Mouse (Mus musculus): ENCODE results near the gene Krtap8-1. TPM values are rescaled to one million over a fixed set of nuclear protein-coding genes. Genes with fewer than 3 reads are reported as not detected.

Gene Krtap8-1
- total and polyA plus RNA-seq, 3 experiments, result not detected

DNA sequence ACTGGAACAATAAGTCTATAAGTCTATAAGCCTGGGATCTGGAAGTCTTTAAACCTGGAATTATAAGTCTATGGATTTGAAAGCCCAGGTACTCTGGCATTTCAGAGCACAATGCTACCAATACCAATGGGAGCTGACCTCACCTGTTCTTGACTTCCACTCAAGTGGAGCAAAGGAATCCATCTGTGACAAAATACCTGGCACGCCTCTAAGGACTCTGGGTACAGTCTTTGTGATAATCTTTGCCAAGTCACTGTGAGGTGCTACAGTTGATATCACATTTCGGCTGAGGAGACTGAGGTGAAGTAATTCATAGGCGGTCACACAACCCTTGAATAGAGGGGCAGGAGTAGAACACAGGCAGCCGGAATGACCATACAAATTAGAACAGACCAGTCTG, 33.2 kb upstream of the Krtap8-1 start:
- Histone ChIP-seq H3K27me3 (ENCODE audit: control insufficient read depth in 1 of 2, insufficient read depth in 2 of 2, low read length in 2 of 2) (no peaks in the 10 kb centered on the region), H3K4me1 (ENCODE audit: control insufficient read depth in 1 of 2, insufficient read depth in 2 of 2, low read length in 2 of 2) (no peaks in the 10 kb centered on the region), H3K79me2 (ENCODE audit: control insufficient read depth, insufficient read depth, low read length, poor library complexity) (no peaks in the 10 kb centered on the region), H3K9ac (ENCODE audit: control insufficient read depth, low read depth, low read length, poor library complexity, severe bottlenecking) (no peak overlapping the region), H3K36me3 (ENCODE audit: control insufficient read depth in 1 of 2, insufficient read depth in 2 of 2, low read length in 2 of 2) (no peaks in the 10 kb centered on the region), H3K27ac (ENCODE audit: control insufficient read depth, low read depth, low read length) (no peak overlapping the region), H3K9me3 (replicated peaks; ENCODE audit: insufficient read depth, low read length) (no peaks in the 10 kb centered on the region), H3K4me3 (ENCODE audit: control insufficient read depth in 1 of 2, insufficient read depth in 1 of 2, low read depth in 2 of 2, low read length in 2 of 2) (no peak overlapping the region)
- TF ChIP-seq E2F4 (IDR thresholded peaks at IDR 0.05; ENCODE audit: borderline replicate concordance, low read depth, low read length) (no peak), SMC3 (IDR thresholded peaks at IDR 0.05; ENCODE audit: low read depth, low read length) (no peak), CHD2 (IDR thresholded peaks at IDR 0.05; ENCODE audit: low read length) (no peak), GATA1 (IDR thresholded peaks at IDR 0.05; ENCODE audit: low read depth, low read length) (no peak), ELF1 (IDR thresholded peaks at IDR 0.05; ENCODE audit: low read depth, low read length) (no peak), UBTF (IDR thresholded peaks at IDR 0.05; ENCODE audit: borderline replicate concordance, insufficient read depth, low read depth, low read length) (no peak), POLR2AphosphoS5 (IDR thresholded peaks at IDR 0.05; ENCODE audit: borderline replicate concordance, low read depth, low read length) (no peak), BHLHE40 (IDR thresholded peaks at IDR 0.05; ENCODE audit: borderline replicate concordance, low read depth, low read length) (no peak), MAFK (IDR thresholded peaks at IDR 0.05; ENCODE audit: borderline replicate concordance, low read depth, low read length) (no peak), USF1 (IDR thresholded peaks at IDR 0.05; ENCODE audit: low read depth, low read length) (no peak), USF2 (IDR thresholded peaks at IDR 0.05; ENCODE audit: borderline replicate concordance in 1 of 2, insufficient read depth in 1 of 2, low read depth in 1 of 2, low read length in 2 of 2) (no peak), RAD21 (IDR thresholded peaks at IDR 0.05; ENCODE audit: low read depth, low read length) (no peak), TAL1 (IDR thresholded peaks at IDR 0.05; ENCODE audit: low read length) (no peak), MYC (IDR thresholded peaks at IDR 0.05; ENCODE audit: low read depth, low read length) (no peak), ZMIZ1 (IDR thresholded peaks at IDR 0.05; ENCODE audit: low read depth, low read length) (no peak), MYB (IDR thresholded peaks at IDR 0.05; ENCODE audit: low read depth, low read length) (no peak), MEF2A (IDR thresholded peaks at IDR 0.05; ENCODE audit: extremely low read depth, insufficient replicate concordance, low read depth, low read length, poor library complexity, severe bottlenecking) (no peak), POLR2A (IDR thresholded peaks at IDR 0.05; ENCODE audit: control insufficient read depth in 1 of 2, insufficient read depth in 1 of 2, low read depth in 1 of 2, low read length in 2 of 2, poor library complexity in 1 of 2) (no peak)
- no peak for DNase-seq (ENCODE audit: low read depth, low spot score)

DNA sequence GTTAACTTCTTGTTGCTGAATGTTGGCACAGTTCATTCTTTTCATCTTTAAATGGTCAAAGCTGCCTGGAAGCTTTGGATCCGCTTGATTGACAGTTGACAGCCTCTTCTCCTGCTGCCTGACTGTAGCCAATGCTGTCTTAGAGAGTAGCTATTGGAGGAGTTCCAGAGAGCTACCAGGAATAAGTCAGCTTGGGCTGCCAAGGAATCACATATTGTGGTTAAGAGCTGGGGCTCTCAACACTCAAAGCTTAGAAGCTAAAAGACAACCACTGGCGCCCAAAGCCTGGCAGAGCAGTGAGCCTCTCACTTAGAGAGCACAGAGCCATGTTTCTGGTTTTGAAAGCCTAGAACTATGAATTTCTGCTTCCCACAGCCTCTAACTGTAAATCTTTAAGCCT, 32.8 kb upstream of the Krtap8-1 start:
- DNase-seq (ENCODE audit: low read depth, low spot score), result no peak
- Histone ChIP-seq H3K9me3 (replicated peaks; ENCODE audit: insufficient read depth, low read length) (no peaks in the 10 kb centered on the region), H3K27me3 (ENCODE audit: control insufficient read depth in 1 of 2, insufficient read depth in 2 of 2, low read length in 2 of 2) (no peaks in the 10 kb centered on the region), H3K27ac (ENCODE audit: control insufficient read depth, low read depth, low read length) (no peak overlapping the region), H3K9ac (ENCODE audit: control insufficient read depth, low read depth, low read length, poor library complexity, severe bottlenecking) (no peak overlapping the region), H3K4me3 (ENCODE audit: control insufficient read depth in 1 of 2, insufficient read depth in 1 of 2, low read depth in 2 of 2, low read length in 2 of 2) (no peak overlapping the region), H3K4me1 (ENCODE audit: control insufficient read depth in 1 of 2, insufficient read depth in 2 of 2, low read length in 2 of 2) (no peaks in the 10 kb centered on the region), H3K79me2 (ENCODE audit: control insufficient read depth, insufficient read depth, low read length, poor library complexity) (no peaks in the 10 kb centered on the region), H3K36me3 (ENCODE audit: control insufficient read depth in 1 of 2, insufficient read depth in 2 of 2, low read length in 2 of 2) (no peaks in the 10 kb centered on the region)
- TF ChIP-seq E2F4 (IDR thresholded peaks at IDR 0.05; ENCODE audit: borderline replicate concordance, low read depth, low read length), result no peak
- no peak for TF ChIP-seq NELFE (IDR thresholded peaks at IDR 0.05; ENCODE audit: low read depth, low read length)
- no peak for TF ChIP-seq BHLHE40 (IDR thresholded peaks at IDR 0.05; ENCODE audit: borderline replicate concordance, low read depth, low read length)
- no peak for TF ChIP-seq MYB (IDR thresholded peaks at IDR 0.05; ENCODE audit: low read depth, low read length)
- TF ChIP-seq MAFK (IDR thresholded peaks at IDR 0.05; ENCODE audit: borderline replicate concordance, low read depth, low read length), result no peak
- TF ChIP-seq MAX (IDR thresholded peaks at IDR 0.05; ENCODE audit: low read length), result no peak

Data from MEL (cell line).